Mouse (Mus musculus): ENCODE results near the gene Wwox.

GRCm38 (mm10) chr8:115395840-115396239 lies 956.4 kb downstream of the Wwox start:
- TF ChIP-seq HCFC1 (IDR thresholded peaks at IDR 0.05; ENCODE audit: borderline replicate concordance, insufficient read depth, low read length) = no peak
- TF ChIP-seq ZNF384 (IDR thresholded peaks at IDR 0.05; ENCODE audit: low read depth, low read length) = no peak
- TF ChIP-seq ZC3H11A (IDR thresholded peaks at IDR 0.05; ENCODE audit: borderline replicate concordance, low read depth, low read length) = no peak

Measured in ES-E14 (cell line).